Mouse (Mus musculus) thymus, postnatal 25 days (tissue): ENCODE measurements around the gene Thap4.
A peak's percentile ranks its signal among the peaks of the same experiment; 100 is the strongest.
"Not testable (repeated sequence)": the region's sequence is repeated elsewhere in the genome, so short reads cannot be mapped to it uniquely, and the experiment has no call there.

Experiments used
- DNase-seq: peaks from one replicate; pipeline ENCODE4 v3.0.0; 2022

Gene Thap4

DNA sequence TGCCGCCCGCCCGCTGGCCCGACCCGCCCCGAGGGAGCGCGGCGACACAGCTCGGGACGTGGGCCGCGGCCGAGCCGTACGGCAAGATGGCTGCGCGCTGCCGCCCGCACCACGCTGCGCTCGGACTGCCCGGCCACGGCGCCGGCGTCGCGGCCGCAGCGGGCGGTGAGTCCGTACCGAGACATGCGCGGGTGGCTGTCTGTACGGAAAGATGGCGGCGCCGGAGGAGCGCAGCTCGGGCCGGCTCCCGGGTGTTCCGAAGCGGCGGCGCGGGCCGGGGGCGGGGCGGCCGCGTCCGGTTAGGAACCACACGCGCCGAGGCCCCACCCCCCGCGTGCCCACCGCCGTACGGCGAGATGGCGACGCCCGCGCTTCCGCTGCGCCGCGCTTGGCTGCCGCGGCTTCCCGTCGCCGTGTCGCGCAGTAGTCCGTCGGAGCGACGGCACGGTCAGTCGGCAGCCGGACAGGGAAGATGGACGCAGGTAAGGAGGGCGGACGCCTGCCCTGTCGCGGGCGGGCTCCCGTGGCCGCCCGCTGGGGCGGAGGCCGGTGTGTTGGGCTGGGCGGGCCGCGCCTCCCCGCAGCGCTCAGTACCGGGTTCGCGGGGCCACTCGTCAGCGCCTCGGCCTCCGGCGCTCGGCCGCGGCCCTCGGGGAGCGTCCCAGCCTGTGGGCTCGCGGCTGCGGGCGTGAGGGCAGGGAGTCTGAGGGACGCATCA, at the start of gene Thap4:
TSS of gene Thap4 (minus strand) at position 292 of the 718 bp plus-strand sequence.
- DNase-seq = peak; percentile 88

DNA sequence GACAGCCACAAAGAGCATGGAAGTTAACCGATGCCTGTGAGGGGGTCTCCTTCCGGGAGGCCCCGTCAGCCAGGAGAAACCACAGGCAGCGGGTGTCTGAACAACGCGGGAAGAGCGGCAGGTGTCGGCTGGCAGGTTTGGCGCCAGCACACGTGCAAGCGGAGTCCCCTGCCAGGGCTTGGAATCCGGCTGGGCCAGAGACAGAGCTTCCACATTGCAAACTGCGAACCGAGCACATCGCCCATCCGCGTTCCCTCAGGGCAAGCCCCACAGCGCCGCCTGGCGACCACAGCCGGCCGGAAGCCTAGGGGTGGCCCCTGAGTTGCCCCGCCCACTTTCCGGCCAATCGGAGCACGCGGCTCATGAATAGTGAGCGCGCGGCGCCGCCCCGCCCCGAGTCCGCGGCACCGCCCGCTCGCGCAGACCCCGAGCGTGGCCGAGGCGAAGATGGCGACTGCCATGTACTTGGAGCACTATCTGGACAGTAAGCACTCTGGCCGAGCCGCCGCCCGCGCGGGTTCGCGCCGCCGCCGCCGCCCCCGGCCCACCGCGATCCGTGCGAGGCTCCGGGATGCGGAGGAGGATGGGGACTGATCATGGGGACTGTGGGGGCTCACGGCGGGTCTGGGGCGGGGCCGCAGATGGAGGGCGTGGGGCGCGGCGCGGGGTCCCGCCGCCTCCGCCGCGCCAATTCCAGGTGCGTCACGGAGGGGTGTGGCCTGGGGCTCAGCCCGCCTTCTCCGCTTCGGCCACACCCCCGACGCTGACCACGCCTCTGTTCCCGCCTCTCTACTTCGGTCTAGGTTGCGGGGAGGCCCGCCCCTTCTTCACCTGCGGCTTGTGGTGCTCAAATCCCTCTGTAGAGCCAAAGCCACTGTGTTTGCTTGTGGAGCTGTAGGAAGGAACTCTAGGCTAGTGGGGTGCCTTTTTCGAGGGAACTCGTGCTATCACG, 49.2 kb upstream of the Thap4 start, which contains the start of gene Ing5:
TSS of gene Ing5 (plus strand) at position 410 of the 952 bp plus-strand sequence.
- DNase-seq = peak; percentile 100

DNA sequence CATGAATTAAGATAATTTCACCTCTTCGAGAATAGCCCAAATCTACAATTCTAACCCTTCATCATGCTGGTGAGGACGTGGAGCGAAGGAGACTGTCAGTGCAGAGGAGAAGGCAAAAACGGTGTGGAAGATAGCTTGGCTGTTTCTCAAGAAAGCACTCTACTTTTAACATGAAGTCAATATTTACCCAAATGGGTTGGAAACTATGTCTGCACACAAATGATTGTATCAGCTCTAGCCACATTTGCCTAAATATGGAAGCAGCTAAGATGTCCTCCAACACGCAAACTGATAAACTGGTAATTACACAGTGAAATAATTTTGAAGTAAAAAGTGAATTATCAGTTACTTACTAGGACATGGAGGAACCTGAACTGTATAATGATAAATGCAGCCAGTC, 48.1 kb upstream of the Thap4 start:
- DNase-seq = no peak

DNA sequence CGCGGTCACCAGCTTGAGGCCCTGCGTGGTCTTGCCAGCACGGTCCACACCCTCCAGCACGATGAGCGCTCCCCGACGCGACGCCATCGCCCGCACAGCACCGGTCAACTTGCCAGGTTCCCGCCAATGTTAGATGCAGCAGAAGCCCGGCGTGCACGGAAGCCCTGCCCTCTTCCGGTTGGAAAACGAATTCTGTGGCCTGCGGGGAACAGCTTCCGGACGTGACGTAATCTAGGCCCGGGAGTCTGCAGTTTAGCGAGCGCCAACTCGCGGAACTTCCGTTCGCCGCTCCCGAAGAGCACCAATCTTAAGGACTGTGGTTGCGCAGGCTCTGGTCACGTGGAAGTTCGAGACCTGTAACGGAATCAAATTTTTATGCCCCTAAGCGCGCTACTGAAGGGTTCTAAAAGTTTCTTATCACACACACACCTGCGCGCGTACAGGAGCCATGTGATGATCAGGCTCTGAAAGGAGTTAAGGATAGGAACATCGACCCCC, 47.1 kb upstream of the Thap4 start, which contains the start of gene Dtymk:
TSS of gene Dtymk (minus strand) at position 194 of the 498 bp plus-strand sequence.
- DNase-seq = peak; percentile 92

DNA sequence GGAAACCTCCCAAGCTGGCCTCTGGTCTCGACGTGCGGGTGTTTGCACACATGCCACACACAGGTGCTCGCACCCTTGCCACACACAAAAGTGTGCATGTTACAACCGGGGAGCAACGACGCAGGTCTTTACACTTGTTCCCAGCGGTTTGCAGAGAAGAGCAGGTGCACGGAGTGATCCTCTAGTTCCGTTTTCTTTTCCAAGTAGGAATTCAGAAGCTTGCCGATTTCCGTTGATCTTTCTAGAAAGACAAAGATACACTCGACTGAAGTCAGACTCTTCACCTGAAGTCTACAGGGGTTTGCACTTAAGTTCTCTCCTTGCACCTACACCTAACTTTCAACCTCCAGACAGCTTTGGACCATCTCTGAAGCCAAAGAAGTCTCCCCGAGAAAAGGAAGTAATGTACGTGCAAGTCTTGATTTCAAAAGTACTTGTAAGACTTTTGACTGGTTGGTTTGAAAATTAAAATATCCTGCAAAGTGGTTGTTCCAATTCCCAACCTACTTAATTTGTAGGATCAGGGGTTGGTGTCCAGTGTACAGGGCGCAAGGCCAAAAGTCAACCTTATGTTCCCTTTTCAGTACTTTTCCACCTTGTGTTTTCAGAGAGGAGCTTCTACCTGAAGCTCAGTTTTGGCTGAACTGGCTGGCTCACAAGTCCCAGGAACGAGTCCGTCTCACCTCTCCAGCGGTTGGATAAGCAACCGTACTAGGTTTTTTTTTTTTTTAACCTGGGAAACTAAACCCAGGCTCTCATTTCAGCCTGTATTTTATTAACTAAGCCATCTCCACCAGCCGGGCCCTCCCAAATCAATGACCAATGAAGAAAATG, 46.2 kb upstream of the Thap4 start:
- DNase-seq = no peak

DNA sequence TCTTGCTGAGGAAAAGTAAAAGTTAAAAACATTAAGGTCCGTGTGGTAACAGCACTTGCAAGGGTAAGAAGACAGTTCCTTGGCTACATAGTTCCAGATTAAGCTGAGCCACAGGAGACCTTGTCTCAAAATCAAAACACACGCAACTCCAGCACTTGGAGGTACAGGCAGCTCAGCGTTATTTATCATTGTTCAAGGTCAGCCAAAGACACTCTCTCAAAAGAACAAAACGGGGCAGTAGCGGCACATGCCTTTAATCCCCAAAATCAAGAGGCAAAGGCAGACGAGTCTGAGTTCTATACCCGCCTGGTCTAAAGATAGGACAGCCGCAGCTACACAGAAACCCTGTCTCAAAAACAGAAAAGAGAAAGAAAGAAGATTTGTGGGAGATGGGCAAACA, 41.2 kb upstream of the Thap4 start:
- no peak for DNase-seq

DNA sequence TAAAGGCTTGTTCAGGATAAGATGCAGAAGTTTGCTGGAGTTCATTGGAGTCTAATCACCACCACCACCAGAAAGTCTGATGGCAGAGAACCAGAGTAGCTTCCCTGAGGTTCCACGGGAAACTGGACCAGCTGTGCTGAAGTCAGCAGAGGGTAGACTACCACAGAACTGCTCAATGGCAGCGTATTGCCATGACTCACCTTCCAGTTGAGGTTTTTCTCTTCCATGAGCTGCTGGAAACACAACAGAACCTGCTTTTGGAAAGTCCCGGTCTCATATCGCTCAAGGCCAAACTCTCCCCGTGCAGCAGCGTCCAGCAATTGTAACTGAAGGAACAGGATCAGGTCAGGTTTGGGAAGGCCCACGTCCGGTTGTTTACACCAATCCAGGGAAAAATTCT, 39.9 kb upstream of the Thap4 start:
- no peak for DNase-seq

DNA sequence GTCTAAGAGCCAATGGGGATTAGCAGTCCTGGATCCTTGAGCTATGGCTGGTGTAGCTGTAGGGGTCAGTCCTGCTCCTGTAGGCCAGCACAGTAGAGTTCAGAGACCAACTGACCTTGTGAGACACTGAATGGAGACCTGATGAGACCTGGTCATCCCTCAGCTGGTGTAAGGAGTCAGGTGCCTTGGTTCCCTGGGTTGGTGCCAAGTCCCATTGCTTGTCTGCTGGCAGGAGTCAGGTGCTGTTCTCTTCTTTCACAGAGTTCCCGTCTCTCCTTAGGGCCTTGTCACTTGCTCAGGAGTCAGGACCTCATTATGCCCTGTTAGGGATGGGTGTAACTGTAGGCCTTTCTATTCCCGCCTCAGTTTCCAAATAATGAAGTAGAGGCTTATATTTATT, 32.2 kb upstream of the Thap4 start:
- no peak for DNase-seq

DNA sequence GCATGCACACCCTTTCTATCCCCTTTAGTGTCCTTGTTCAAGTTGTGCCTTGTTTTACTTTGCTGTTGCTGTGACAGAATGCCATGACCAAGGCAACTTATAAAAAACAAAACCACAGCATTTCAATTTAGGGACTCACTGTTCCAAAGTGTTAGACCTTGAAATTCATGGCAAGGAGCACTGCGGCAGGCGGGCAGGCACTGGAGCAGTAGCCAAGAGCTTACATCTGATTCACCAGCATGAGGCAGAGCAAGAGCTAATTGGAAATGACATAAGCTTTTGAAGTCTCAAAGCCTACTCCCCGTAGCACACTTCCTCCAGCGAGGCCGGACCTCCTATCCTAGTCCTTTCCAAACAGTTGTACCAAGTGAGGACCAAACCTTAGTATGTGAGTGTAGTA, 22.0 kb upstream of the Thap4 start:
- no peak for DNase-seq

DNA sequence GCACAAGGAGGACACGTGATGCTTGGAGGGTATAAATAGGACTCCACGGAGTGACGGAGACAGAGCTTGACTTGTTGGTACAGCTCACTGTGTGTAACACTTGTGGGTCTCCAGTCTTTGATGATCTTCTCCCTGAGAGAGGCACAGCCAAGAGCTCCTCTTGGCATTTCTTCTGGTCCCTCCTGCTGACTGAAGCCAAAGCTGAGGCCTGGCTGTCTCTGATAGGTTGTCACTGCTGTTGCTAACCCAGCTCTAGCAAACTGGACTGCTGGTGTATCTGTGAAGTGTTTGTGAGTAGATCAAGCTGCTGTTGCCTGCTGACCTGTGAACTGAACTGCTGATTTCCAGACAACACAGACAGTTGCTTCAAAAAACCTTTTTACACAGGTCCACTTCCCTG, 15.2 kb upstream of the Thap4 start:
- no peak for DNase-seq

DNA sequence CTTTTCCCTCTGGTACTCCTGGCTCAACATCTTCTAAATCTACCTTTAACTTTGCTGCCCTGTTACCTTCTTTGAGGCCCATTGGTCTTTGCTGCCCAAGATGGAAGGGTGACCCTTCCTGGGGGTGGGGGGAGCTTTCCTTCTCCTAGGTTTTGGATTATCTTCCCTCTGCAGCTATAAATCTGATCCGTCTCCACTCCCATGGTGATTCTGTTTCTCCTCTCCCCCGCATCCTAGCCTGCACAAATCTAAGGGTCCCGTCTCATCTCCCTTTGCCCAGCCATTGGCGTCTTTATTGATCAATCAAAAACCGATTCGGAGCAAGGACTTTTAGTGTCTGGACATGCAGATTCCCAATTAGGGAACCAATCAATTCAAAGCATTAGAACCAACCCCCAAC, 12.9 kb upstream of the Thap4 start:
- DNase-seq = no peak

DNA sequence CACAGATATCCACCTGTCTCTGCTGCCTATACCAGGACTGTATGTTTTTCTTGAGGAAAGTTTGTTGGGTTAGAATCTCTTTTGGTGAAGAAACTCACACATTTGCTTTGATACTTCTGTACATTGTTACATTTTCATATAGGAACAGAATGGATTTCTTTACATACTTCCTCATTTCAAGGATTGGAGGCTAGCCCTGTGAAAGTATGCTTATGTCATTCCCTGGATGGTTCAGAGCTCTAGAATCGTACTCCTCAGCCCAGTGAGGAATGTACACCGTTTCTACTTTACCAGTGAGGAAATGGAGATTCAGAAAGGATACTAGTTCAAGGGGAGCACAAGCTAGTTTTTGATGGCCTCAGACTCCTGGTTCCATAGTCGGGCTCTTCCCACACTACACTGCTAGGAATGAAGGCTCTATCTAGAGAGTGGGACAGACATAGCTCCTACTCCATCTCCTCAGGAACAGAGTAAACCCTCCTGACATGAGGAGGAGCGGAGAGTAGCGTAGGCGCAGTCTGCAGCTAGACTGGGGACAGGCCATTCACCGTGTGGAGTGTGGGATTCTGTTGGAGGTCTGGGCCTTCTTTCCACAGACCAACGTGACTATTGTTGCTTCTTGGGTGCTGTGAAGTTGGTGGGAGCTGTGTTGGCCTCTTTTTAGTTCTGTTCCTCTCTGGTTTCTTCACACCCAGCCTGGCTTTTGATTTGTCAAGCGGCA, 10.4 kb upstream of the Thap4 start:
- no peak for DNase-seq

DNA sequence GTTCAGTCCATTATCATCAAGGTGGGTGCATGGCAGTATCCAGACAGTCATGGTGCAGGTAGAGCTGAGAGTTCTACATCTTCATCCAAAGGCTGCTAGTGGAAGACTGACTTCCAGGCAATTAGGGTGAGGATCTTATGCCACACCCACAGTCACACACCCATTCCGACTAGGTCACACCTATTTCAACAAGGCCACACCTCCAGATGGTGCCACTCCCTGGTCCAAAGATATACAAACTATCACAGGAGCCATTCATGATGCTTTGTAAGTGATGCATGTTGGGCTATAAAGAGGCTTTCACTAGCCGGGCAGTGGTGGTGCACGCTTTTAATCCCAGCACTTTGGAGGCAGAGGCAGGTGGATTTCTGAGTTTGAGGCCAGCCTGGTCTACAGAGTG, 8.9 kb upstream of the Thap4 start:
- DNase-seq = not testable (repeated sequence)

DNA sequence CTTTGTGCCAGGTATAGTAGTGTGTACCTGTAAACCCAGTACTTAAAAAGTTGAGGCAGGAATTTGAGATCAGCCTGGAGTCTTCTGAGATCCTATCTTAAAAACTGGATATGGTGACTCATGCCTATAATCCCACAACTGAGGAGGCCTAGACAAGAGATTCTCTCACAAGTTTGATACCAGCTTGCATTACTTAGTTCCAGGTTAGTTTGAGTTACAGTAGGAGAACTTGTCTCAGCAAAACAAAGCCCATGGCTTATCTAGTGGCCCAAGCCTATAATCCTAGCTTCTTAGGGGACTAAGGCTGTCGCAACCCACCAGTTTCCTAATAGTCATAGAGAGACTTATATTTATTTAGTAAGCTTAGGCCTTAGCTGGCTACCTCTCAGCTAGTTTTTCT, 5.4 kb upstream of the Thap4 start:
- DNase-seq = no peak

DNA sequence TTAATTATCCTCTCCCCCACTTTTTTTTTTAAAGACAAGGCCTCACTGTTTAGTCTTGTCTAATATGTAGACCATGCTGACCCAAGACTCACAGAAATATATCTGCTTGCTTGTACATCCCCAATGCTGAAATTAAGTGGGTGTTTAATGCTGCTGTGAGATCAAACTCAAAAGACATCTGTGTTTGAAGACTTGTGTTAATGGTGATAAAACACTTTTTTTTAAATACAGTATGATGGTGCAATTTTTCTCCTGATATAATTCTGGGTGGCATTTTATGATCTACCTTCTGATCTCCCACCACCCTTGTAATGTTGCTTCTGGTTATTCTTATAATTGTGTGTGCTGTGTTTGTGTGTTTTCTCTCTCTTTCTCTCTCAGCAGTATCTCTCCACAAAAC, 1.5 kb upstream of the Thap4 start:
- DNase-seq = no peak

DNA sequence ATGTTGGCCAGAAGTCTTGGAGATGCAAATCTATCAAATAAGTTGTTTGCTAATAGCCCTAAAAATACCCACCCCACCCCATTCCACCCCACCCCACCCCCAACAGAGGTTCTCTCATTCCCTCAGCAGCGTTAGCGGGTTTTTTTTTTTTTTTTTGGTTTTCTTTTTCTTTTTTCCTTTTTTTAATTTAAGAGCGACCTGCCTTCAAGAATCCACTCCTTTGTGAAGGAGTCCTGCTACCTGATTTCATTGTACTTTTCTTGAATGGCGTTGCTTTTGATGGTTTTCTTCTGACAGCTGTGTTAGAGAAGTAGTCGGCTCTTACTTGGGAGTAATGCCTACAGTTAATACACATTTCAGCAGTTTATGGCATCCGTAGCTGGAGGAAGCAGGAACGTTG, 954 bp upstream of the Thap4 start:
- no peak for DNase-seq

DNA sequence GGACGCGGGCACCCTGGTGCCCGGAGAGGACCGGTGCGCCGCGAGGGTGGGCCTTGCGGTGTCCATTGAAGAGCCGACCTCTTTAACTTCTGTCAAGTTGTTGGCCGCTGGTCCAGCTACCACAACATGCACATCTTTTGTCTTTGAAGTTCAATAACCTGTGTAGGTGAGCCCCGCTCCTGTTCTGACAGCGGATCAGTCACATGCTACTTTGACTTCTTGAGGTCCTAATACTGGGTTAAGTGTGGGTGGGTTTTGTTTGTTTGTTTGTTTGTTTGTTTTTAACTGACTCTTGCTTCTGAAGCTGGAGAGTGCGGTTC, 587 bp upstream of the Thap4 start:
- no peak for DNase-seq

DNA sequence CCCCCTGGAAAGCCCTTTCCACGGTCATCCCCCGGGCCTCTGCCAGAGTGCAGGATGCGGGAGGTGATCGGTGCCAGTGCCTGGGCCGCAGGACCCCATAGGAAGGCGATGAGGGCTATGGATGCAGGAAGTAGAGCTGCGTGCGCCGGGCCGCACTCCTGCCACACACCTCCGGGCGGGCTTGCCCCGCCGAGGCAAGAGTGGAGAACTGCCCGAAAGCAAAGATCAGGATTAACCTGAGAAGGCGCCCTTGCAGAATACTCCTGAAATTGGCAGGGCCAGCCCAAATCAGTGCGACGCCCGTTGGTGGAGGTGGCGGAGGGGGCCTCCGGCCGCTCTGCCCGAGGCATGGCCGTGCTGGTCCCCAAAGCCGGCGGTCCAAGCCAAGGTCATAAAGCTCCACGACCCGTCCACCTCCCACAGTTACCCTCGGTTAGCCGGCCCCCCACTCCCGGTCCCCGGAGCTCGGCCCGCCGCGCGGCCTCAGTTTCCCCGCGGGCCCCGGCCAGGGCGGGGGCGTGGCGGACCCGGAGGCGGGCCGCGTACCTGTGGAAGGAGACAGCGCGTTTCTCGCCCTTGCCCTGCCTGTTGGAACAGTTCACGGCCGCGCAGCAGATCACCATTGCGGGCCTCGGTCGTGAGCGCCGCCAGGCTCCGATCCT, 622 bp downstream of the Thap4 start:
- no peak for DNase-seq

DNA sequence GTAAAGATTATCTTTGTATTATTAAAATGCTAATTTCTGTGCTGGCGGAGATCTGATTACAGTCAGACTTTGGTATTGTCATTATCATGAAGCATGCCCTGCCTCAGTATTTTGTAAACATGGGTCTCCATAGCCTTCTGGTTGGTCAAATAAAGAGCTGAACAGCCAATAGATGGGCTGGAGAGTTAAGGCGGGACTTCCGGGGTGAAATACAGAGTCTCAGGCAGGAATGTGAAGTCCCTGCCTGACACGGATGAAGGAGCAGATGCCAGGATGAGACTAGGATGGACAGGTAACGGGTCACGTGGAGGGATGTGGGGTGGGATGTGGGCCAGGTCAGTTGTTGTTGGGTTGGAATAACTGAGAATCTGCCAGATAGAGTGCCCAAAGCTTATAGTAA, 3.4 kb downstream of the Thap4 start, which contains the start of gene Atg4b:
TSS of gene Atg4b (plus strand) at position 211 of the 400 bp plus-strand sequence.
- no peak for DNase-seq

DNA sequence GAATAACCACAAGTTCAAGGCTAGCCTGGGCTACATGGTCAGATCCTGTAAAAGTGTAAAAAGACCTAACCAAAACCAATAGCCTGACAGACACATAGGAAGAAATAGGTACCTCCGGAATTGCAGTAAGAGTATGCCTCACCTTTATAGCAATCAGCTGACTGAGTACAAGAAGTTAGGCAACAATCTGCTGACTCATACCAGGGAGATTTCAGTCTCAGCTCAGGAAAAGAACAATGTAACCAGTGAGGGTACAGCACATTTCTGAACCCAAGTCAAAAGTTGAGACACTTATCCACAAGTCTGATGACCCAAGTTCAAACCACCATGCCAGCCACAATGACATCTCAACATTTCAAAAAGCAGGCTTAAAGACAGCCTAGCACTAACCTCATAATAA, 6.1 kb downstream of the Thap4 start:
- DNase-seq = no peak

DNA sequence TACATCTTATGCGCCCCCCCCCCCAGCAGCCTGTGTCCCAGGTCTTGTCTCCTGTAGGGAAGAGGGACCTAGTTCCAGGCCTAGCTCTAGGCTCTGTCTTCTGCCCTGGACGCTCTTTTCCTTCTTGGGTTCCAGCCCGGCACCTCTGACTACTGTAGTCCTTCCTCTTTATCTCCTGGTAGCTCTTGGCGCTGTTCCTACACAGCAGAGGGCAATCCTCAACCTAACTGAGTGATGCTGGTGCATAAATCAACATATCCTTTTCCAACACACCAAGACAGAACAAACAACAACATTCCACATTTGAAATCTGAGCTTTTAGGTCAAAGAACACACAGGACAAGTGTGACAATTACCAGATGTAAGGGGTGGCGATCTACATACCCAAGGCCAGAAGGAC, 8.5 kb downstream of the Thap4 start:
- no peak for DNase-seq

DNA sequence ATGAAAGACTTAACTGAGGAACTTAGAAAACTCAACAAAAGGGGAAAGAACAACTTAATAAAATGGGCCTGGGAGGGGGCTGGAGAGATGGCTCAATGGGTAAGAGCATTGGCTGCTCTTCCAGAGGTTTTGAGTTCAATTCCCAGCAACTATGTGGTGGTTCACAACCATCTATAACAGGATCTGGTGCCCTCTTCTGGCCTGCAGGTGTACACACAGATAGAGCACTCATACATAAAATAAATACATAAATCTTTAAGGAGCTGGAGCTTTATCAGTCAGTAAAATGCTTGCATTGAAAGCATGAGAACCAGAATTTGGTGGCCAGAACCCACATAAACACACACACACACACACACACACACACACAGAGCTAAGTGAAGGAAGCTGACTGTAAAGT, 11.8 kb downstream of the Thap4 start:
- DNase-seq = peak; percentile 12
